Mouse (Mus musculus) right cerebral cortex, postnatal 10 days (tissue): ENCODE data around the gene Fezf2.

Source experiments
- DNase-seq, 2 experiments: peaks; one replicate each; pipeline ENCODE4 v3.0.0; 2021; ENCODE audit warnings: low spot score in 2 of 2

The Fezf2 gene

DNA sequence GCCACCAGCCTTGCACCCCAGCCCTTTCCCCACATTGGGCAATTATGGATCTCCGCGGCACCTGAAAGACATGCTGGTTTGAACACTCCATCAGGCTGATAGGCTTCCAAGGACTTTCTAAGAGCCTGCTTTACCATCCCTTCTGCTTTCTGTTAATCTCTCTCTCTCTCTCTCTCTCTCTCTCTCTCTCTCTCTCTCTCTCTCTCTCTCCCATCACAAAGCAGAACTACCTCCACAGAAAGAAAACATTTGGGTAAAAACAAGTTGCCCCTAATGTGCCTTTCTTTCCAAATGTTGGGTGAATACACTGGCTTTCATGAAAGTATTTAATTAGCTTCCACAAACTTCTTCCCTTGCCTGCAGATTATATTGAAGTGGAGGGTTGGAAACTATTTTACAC lies at the start of gene Fezf2:
Gene Fezf2 (minus strand): TSS at position 101 of the 400 bp plus-strand sequence.
- no peak for DNase-seq

DNA sequence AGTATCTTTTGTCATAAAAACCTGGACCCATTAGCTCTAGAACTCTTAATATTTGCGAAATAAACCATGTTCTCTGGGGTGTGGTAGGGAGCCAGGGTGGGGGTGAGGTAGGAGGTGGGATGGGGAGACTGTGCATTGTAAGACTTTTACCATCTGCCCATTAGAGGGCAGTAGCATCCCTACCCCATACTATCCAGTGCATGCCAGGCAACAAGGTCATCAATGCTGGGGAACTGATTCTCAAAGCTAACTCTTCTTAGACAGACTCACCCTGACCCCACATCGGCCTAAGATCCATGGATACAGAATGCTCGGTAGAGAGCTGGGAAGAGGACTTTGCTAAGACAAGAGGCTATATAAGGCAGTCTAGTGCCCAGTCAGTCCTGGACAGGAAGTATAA lies 49.6 kb upstream of the Fezf2 start:
- no peak for DNase-seq

DNA sequence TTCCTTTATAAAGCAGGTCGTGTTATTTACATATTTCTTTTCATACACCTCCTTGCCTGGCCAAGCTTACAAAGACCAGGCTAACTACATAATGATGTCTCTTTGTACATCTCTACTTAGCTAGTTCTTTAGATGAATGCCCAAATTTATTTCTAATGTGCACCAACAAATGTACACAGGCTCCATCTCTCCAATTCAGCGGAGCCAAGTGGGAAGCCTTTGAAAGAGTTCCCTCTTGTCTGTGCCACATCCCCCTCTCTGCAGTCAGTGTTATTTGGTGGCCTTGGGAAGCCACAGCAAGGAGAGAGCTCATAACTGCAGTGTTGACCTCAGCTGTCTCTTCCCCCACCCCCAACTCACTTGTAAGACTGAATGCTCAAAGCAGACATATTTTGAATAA lies 46.3 kb upstream of the Fezf2 start:
- DNase-seq: no peak

DNA sequence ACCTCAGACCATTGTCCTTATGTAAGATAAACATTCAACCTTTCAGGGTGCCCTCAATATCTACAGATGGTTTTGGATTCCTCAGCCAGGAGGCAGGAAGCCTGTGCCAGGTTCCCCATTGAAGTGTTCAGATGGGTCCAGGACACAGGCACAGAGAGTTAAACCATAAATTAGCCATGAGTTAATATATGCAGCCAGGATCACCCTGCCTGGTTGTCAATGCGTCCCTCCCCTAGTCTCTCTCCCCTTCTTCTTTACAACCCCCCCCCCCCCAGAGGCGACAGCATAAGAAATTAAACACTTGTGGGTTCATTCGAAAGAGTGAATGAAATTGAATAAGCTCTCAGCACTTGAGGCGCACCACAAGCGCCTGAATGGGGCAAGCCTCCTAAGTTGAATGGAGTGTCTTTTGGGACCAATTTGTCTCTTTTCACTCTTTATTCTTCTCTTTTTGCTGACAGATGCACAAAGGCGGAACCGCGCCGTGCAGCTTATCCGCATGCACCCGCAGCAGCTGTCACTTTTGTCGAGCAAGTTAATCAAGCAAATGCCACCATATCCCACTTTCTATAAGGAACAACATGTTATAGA lies 45.4 kb upstream of the Fezf2 start:
- peak; percentile 59 to 61 for DNase-seq

DNA sequence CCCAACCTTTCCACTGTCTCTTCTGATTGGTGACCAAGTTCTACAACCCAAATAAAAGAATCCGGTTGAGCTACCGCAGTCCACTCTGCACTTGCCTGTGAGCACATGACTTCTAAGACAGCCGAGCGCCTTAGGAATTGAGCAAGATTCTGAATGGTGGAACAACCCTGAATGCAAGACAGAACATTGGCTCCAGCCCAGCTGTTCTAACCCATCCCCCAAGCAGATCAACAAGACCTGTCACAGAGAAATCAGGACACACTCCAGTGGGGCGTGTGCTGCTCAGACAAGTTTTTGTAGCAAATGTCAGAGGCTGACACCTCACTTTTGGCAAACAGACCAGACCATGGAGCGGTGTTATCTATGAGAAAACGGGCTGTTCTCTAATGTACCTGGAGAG lies 43.2 kb upstream of the Fezf2 start:
- DNase-seq: peak in 1 of 2 experiments; percentile 43

DNA sequence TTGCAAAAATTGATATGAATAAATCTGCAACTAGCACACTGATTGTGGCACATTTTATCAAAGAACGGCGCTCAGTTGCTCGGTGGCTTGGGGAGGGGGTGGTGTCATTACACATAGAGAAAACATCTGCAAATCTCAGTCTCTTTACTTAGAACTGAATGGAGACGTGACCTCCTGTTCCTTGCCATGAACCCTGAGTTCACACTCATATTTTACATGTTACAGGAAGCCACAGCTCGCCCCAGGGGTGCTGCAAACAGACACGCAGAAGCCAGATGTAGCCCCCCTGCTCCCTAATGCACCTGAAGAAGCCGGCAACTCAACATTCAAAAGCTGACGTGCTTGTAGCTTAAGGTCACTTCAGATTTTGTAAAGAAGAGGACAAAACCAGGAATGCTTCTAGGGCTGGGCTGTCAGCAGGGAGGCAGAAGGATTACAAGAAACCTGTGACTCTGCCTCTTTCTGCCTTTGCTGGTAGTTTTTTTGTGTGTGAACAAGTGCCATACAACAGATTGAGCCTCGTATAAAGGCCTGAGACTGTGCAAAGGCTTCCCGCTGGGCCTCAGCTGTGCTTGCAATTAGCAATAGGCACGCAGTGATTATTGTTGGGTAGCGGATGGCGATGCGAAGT lies 40.9 kb upstream of the Fezf2 start:
- DNase-seq: no peak

DNA sequence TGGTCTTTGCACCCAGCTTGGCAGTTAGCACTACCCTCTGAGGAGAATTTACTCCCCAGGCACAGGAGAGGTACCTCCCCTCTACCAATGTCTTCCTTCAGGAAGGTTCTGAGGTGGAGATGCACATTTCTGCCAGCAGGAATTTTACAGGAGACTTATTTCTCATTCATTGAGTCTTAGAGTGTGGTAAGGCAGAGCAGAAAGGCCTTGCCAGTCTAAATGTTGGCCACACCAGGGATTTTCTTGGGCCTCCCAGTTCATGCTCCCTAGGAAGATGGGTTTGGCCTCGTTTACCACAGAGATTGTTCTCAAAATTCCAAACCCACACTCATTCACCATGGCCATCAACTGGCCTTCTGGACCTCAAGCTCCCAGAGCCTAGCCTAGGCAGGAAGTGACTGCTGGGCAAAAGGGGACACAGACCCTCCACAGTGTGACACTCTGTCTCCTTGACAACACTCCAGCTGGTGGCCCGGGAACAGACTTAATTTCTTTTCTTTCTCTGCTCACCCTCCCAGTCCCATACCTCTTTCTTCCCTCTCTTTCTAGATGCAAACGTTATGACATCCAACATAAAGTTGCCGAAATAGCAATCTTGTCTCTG lies 40.3 kb upstream of the Fezf2 start:
- DNase-seq: no peak

DNA sequence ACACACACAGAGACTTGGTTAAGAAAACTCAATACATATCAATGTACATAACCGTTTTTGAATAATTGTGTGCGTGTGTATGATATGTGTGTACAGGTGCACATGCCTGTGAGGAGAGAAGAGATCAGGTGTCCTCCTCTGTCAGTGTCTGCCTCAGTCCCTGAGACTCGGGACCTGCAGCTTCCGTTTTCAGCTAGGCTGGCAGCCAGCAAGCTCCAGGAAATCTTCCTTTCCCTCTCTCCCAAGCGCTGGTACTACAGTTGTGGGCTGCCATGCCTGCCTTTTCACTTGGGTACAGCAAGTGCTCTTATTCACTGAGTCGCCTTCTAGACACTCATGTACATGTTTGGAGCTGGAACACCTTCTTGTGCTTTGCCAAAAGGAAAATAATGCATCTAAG lies 39.2 kb upstream of the Fezf2 start:
- DNase-seq: no peak

DNA sequence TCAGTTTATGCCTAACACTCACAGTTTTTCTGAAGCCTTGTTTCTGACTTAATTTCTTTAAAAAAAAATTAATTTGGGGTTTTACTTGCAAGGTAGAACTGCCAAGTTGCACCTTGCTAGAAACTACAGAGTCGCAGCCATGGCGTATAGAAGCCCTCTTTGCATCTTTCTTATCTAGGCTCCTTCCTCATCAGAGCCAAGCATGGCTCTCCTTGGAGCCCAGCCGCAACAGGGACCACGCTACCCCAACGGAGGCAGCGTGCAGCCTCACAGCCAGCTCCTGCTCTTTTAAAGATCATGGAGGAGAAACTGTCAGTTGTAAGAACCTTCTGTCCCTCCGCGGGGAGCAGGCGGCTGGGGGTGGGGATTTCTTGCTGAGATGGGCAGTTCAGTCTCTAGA lies 29.9 kb upstream of the Fezf2 start:
- peak in 1 of 2 experiments; percentile 33 for DNase-seq

DNA sequence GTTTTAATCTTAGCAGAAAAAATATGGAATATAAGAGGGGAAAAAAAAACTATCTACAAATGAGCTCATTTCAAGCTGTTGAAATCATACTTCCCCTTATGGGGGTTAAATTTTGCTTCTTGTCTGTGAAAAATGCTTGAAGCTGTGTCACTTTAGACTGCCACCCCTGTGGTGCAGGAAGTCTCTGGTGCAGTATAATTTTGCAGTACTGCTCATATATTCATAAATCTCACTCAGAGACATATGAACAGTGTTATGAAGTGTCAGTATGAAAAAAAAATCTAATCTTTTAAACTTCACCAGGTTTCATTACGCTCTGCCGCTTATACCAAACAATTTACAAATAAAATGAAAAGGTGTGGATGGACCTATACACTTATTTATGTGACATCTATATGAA lies 29.3 kb upstream of the Fezf2 start:
- DNase-seq: no peak

DNA sequence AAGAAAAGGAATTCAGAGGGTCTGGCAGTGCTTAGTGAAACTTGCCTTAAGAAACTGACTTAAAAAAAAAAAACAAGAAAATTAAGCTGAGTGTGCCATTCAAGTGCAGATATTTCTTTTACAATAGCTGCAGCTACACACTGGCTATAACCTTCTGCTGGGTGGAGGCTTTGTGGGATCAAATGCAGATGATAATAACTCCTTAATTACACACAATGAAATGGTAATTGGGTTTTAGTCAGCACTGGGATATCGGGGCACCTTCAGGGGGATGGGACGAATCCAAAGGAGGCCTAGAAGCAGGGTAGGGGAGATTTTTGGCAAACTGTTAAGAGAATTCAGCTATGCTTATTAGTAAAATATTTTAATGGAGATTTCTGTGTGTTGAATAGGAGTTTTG lies 27.5 kb upstream of the Fezf2 start:
- DNase-seq: no peak

DNA sequence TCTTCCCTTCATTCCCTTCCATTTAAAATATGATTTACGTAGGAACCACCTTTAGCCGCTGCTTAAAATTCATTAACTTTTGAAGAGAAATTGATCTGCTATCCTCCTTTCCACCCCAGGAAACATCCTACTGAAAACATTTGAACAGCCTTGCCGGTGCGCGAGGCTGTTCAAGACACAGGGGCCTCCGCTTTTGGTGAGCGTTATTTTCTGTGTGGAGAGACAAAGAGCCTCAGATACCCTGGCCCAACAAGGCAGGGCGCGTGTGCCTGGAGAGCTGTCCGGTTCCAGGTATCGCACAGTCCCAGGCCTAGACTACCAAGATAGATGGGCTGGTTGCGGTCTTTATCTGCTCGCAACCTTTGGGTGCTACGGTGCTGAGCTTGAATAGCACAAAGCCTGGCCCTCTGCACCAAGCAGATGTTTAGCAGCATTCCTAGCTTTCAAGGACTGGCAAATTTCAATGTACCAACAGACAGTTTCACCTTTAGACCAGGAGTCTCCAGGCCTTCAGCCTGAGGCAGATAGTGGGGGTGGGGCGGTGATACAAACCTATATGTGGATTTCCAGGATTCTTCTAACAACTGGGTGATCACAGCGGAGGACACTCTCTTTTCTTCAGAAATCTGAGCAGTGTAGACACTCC lies 2.4 kb upstream of the Fezf2 start:
- no peak for DNase-seq

DNA sequence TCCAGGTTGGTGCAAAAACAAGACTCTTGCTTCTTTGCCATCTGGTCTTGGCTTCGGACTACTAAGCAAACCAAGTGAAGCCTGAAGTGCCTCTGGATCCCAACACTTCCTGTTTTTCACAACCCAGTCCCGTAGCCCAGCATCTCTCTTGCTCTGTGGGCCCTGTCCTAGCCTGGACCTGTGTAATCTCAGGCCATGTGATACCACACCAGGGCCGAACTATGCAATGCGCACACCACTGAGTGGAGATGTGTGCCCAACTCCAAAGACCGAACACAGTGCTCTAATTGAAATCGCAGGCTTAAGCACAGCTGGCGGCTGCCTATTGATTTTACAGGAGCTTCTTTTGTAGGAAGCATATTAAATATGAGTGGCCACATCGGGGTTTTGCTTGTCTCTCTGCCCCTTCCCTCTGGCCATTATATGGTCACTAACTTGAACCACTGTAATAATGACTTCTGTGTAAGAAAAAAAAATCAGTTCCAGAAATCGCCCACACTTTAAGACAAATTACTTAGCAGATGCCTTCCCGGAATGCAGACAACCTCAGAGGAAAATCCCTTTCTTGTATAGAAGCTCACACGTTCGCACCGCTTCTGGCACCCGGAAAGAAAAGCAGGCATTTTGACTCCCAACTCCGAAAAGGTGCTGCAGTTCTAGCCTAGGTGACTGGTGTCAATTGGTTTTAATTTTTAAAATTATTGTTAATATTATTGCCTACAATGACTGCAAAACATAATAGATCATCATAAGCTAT lies 1.5 kb upstream of the Fezf2 start:
- DNase-seq: no peak

DNA sequence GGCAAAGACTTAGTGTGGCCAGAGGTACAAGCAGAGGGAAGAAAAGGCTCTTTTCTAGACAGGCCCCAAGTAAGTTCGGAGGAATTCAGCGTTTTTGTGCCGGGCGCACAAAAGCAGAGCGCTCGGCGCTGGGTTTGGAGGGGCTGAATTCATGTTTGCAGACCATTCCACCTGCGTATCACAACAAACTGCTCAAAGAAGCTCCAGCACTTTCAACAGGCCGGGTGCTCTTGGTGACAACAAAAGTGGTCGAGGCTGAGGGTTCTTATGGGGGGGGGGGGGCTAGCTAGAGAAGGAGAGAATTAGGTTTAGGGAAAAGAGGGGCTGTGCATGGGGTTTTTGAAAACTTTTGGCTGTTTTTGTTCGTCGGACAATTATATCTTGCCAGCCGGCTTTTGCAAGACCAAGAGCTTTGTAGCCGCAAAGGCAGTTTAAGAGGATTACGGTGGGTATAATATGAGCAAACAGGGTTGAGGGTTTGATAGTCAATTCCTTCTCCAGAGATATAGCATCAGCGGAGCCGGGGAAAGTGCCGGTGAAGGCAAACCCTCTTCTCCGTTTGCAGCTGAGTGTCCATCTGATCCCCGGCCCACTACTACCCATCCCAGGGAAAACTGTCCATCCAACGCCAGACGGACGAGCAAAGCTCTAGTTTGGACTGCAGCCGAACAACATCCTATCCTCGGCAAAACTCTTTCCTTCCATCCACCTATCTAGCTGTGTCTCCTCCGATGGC lies 956 bp downstream of the Fezf2 start:
- DNase-seq: no peak

DNA sequence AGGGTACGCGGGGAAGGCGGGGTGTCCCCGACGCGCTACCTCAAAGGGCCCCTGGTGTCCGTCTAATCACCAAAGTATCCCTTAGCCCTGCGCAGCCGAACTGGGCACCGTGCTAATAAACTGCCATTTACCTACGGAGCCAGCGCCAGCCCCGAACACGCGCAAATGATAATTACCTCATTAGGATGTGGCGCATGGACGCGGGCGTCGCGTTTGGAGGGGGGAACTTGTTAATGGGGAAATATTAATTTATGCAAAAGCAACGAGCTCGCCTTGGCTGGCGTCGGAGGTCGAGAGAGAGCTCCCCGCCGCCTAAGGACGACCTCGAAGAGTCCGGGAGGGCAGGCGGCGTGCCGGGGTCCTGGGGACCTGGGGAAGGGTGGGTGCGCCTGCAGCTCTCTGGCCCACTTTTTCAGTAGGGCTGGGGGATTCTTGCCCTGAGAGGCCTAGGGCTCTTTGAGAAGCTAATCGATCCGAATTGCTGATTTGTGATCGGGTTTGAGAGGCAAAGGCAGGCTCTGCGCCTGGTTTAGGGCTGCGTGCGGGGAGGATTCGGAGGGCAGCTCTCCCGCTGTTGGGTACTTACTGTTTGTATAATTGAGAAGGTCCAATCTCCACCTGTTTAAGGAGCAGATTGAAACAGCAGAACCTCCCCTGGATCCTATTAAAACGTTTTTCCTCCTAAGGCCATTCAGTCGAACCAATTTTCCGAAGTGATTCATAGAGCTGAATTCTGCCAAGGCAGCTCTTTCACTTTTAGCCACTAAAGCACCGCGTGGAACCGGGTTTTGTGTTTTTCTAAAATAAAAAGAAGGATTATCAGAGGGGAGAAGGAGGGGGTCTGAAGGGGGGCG lies 1.8 kb downstream of the Fezf2 start:
- DNase-seq: peak in 1 of 2 experiments; percentile 57

DNA sequence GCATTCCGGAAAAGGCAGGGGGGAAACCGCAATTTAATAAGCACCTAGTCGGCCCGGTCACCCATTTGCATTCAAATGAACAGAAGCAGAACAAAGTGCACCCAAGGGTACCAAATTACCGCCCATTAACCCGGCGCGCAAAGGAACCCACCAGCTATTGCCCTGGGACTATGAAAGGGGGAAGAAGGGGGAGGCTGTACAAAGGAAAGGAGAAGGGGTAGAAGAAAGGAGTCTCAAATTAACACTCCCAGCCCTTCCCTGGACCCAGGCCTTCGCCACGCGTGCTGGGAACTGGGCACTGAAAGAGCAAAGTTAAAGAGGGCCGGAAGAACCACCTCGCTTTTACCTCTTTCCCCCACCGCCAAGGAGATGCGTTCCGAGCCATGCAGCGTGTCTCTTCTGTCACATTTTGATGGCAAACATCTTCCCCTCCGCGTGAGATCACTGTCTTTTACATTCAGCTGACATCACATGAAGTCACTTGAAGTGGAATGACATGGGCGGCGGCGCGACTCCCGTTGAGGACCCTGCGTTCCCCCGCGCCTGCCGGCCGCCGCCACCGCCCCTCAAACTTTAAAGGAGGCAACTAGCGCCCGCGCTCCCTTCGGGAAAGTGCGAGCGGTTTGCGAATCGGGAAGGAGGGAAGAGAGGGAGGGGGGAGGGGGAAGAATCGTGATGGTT lies 2.6 kb downstream of the Fezf2 start:
- peak; percentile 55 to 59 for DNase-seq

DNA sequence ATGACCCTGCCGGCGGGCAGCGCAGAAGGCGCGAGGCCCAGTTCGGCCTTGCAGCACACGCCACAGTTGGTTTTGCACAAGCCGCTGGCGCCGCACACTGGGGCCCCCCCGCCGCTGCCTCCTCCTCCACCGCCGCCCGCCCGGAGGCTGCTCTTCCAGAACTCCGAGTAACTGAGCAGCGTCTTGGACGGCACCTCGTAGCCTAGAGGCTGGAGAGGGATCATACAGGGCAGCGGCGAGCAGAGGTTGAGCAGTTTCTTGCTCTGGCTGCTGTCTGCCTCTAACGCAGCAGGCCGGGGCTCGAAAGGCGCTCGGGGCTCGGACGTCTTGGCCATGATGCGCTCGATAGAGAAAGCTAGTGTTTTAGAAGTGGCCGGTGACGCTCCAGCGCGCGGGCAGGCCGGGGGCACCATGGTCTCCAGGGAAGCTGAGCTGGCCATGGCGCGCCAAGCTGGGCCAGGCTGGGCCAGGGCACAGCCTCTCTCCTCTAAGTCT lies 3.2 kb downstream of the Fezf2 start:
- DNase-seq: peak; percentile 48

DNA sequence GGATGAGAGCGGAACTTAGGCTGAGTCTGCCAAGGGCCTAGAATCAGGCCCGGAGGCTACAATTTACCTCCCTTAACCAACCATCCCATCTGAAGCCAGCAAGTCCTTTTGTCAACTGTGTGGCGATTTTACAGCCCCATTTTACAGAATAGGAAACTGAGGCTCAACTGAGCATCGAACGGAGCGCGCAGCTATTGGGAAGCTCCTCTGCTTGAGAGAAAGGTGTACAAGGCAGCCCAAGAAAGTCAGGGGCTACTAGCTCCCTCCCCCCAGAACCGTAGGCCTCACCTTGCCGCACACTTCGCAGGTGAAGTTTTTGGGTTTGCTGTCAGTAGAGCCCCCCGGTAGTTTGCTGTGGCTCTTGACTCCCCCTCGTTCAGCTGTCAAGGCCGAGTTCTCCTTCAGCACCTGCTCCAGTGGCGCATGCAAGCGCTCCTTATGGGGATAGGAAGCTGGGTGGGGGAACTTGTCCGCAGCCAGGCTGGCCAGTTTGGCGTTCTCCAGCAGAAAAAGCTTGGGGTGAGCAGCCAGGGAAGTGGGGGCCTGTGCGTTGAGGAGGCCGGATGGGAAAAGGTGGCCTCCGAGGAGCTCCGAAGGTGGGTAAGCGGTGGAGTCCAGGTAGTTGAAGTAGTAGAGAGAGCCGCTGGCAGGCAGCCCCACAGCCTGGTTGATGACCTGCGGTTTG lies 3.8 kb downstream of the Fezf2 start:
- DNase-seq: no peak

DNA sequence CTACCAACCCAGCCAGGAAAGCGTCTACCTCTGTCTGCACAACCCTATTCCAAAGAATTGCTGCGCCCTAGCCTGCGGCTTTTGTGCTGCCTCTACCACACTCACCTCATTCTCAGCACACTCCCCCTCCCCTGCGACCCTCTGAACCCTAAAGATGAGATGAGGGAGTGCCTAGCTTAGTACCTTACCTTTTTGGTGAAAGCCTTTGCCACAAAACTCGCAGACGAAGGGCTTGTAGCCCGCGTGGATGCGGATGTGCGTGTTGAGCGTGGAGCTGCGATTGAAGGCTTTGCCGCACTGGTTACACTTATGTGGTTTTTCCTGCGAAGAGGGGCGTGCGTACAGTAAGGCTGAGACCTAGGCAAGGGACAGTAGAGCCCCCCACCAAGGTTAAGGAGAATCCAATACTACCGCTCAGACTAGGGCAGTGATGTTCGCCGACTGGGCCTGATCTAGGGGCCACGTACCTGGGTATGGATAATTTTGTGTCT lies 4.5 kb downstream of the Fezf2 start:
- DNase-seq: peak in 1 of 2 experiments; percentile 40
